Mouse (Mus musculus): ENCODE data around the gene Slc22a18. TPM values are rescaled to one million over a fixed set of nuclear protein-coding genes. Genes with fewer than 3 reads are reported as not detected.

The Slc22a18 gene
- polyA plus RNA-seq, 1 experiment: 0.65 TPM

DNA sequence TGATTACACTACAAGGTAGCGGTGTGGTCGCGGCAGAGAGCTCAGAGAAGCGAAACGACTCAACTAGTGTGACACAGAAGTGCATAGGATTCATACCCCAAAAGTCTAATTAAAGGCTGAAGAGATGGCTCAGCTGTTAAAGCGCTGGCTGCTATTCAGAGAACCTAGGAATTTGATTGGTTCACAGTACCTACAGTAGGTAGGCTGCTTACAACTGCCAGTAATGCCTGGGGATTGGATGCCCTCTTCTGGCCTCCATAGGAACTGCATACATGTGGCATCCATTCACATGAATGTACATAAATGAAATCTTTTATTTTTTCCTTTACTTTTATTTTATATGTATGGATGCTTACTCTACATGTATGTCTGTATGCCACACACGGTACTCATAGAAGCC is 33.1 kb downstream of the Slc22a18 start:
- no peak for TF ChIP-seq GATA1 (IDR thresholded peaks at IDR 0.05; ENCODE audit: low read length)

DNA sequence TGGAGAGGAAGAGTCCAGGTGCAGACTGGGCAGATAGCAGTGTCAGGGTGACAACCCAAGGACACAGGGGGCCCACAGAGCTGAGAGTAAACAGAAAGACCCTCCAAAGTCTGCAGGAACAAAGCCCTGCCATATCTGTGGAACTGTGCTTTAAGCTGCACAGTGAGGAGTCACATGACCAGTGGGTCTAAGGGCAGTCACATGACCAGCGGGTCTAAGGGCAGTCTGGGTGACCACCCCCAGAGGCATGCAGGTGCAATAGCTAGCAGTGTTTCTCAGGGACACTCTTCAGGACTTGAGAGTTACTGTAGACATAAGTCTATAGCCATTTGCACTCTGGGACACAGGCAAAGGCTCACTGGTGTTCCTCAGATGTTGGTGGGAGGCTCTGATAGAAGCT is 36.0 kb downstream of the Slc22a18 start:
- TF ChIP-seq GATA1 (IDR thresholded peaks at IDR 0.05; ENCODE audit: low read length): no peak

DNA sequence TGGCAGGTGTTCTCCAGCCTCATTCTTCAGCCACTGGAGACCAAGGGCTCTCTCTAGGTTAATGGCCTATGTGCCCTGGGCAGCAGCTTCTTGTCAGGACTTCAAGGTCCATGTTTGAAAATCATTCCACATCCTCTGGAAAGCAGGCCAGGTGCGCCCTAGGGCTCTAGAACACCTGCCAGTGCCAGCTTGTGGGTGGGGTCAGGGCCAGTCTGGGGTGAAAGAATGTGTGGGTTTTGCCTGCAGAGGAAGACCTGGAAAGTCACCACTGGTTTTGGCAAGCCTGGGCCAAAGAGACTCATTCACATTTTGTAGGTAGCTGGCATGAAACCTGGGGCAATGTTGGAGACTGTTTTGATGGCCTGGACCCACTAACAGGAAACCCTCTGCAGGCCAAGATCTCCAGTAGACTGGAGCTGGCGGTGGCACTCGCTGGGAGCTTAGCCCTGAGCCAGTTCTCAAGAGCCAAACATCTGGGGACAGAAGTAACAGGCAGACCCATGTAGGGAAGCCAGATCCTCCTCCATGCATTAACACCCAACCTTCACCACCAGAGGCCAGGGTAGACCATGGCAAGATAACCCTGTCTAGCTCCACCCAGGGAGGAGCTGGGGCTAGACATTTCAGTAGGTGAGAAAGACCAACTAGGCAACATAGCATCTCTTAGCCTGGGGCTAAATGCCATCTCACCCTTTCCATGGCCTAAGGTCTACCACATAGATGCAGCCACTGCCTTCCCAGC is 37.2 kb downstream of the Slc22a18 start:
- no peak for TF ChIP-seq GATA1 (IDR thresholded peaks at IDR 0.05; ENCODE audit: low read length)

DNA sequence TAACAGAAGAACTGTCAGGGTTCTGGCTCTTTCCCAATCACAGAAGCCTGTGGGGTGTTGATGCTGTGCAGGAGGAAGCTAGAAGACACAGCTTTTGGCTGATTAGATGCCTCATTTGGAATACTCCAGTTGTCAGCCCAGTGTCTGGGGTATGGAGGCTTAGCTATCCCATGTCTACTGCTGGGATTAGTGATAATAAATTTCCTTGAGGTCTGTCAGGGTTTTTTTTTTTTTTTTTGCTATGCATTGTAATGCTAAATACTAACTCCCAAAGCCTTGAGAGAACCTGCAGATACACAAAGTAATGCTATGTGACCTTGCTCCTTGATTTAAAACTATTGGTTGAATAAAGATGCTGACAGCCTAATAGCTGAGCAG is 37.8 kb downstream of the Slc22a18 start:
- TF ChIP-seq GATA1 (IDR thresholded peaks at IDR 0.05; ENCODE audit: low read length): no peak

DNA sequence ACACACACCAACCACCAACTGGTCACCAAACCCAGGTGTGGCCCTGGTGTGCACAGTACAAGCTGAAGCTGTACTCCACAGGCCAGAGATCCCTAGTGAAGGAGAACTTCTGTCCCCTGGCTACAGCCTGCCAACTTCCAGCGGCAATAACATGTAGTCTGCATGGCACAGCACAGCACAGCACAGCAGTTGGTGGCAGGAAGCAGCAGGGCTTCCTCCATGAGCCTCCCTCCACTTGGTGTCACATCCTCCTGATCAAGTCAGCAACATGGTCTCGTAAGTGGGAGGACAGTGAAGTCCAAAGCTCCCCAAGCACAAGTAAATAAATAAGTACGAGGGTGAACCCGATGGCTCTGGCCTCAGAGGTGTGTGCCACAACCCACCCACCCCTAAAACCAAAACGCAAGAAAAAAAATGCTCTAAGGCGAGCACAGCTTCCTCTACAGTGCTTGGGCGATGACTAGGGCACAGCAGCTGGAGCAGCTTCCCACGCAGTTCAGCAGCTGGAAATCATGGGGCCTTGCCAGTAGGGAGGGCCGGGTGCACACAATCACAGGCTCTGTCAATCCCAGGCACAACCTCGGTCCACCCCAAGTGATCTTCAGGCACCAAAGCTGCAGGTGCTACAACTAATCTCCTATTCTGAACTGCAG is 40.4 kb downstream of the Slc22a18 start:
- no peak for TF ChIP-seq GATA1 (IDR thresholded peaks at IDR 0.05; ENCODE audit: low read length)

DNA sequence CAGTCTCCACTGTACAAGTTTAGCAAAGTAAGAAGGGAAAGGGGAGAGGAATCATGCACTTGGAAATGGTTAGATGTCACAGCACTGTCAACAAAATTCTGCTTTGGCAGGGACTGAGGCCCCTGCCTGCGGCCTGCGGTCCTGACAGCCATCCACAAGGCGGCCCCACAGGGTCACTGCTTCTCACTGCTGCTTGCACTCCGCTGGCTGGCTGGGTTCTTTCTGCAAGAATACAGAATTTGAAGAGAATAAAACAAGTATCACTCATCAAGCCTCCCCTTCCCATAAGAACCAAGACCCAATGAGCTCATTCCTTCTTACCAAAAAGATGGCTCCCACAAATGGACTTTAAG is 40.9 kb downstream of the Slc22a18 start:
- no peak for TF ChIP-seq GATA1 (IDR thresholded peaks at IDR 0.05; ENCODE audit: low read length)

DNA sequence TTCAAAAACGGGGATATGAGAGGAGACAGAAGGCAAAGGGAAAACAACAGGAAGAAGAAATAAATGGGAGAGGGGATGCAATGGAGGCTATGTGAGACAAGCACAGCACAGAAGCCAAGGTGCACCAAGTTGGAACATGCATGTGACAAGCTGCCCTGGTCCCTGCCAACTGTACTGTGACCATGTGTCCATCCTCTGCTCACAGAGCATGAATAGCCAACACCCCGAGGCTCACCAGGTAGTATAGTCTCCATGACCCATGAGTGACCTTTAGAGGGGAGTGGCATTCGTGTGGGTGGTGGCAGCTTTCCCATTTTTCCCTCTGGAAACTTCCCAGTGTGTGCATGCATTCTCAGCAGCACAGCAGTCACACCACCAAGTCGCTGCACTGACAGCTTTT is 45.8 kb downstream of the Slc22a18 start:
- no peak for TF ChIP-seq GATA1 (IDR thresholded peaks at IDR 0.05; ENCODE audit: low read length)

DNA sequence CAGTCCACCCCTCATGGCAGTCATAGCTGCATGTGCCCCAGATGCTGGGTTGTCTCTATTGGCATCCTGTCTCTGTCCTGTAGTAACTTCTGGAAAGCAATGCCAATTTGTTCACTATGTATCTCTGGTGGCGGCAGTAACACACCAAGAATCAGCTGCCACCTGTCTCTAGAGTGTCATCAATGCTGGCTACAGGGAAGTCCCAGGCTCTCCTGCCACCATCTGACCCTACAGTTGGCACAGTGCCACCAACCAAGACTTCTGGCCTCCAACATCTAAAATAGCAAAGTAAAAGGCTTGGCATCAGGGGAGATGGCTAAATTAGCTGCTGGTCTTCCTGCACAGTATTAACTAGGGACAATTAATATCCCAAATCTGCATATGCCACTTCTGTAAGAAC is 58.9 kb downstream of the Slc22a18 start:
- TF ChIP-seq GATA1 (IDR thresholded peaks at IDR 0.05; ENCODE audit: low read length): no peak

DNA sequence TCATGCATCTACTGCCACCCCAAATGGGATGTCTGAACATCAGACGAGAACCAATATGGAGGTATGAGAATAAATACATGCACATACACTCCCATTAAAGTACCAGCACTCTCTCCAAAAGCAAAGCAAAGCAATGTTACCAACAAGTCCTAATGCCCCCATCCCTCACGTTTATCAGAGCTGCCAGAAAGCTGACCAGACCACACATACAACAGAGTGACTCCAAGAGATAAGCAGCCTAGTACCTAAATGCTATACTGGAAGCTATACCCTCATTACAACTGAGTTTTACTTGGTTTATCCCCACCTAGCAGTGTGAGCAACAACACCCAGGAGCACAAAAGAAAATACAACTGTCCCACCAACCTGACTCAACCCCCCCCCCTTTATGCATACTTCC is 59.7 kb downstream of the Slc22a18 start:
- TF ChIP-seq GATA1 (IDR thresholded peaks at IDR 0.05; ENCODE audit: low read length): peak; percentile 51

DNA sequence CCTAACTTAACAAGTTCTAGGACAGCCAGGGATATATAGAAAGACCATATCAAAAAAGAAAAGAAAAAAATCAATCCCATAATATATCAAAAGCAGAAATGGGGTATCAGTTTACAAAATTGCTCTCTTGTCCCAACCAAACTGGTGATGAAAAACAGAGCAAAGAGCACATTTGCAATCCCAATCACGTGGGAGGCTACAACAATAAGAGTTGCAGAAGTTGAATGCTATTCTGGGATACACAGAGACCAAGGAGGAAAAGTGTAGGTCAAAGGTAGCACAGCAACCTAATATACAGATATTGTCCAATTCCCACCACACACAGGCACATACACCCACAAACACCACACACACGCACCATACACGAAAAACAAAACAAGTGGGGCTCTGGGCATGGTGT is 62.7 kb downstream of the Slc22a18 start:
- TF ChIP-seq GATA1 (IDR thresholded peaks at IDR 0.05; ENCODE audit: low read length): no peak

DNA sequence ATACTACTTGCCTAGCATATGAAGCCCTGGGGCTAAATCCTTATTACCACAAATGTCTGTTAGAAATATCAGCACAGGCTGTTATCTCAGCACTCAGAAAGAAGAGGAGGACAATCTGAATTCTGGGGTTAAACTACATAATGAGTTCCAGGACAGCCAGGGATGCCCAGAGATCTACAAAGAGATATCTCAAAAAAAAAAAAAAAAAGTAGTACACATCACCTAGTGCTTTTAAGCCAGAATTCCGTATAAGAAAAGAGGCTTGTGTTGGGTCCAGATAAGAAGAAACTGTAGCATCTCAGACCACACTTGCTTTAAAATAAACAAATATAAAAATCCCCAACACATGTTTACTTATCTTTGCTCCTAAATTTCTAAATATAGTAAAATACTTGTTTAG is 65.1 kb downstream of the Slc22a18 start:
- TF ChIP-seq GATA1 (IDR thresholded peaks at IDR 0.05; ENCODE audit: low read length): no peak

DNA sequence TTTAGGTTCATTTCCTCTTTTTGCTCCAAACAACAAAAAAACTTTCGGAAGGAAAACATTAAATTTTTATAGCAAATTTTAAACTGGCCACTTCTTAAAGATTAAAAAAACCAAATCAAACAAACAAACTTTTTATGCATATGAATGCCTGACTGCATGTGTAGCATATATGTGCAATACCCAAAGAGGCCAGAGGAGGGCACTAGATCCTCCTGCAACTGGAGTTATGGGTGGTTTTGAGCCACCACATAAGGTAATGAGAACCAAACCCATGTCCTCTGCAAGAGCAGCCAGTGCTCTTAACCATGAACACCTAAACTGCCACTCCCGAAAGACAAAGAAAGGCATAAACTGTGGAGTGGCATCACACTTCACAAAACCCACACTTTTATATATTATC is 70.8 kb downstream of the Slc22a18 start:
- no peak for TF ChIP-seq GATA1 (IDR thresholded peaks at IDR 0.05; ENCODE audit: low read length)

DNA sequence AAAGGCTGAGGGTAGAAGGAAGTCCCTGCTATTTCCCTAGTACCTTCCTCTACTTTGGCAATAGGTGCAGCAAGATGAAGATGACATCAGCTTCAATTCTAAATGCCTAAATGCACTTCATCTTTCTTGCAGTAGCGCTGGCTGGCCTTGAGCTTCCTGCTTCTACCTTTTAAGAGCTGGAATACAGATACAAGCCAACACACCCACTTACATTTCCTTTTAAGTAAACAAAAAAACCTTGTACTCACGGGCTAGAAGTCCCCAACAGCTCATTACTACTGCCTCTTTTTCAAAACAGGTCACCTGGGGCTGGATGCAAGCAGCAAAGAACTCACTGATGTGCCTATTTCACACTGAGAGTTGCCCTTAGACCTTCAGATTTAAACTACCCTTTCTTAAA is 73.0 kb downstream of the Slc22a18 start:
- TF ChIP-seq GATA1 (IDR thresholded peaks at IDR 0.05; ENCODE audit: low read length): no peak

DNA sequence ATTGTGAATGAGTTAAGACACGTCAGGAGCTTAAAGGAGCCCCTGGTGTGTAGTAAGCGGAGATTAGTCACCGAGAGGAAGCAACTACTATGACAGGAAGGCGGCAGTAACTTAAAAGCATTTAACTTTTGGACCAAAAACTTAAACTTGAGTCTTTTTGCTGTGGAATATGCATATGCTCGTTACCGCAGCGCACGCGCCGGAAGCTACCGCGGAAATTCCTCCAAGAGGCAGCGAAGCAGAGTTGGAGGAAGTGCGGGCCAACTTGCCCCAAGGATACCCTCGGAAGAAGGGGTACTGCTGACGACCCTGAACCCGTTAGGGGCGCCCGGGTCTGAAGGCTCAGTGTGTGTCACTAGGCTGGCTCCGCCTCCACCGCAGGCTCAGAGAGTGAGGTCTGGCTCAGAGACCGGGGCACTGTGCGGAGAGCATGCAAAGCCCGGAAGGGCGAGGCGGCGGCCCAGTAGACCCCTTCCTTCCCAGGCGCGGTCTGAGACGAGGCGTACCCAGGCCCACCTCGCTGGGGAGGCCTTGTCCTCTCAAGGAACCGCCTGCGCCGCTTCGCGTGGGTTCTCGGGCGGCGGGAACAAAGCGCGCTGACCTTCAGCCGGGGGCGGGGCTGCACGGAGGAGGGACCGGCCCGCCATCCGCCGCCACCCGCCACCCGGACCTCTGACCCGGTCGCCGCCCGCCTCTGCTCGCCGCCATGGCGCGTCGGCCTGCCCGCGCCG is 74.9 kb downstream of the Slc22a18 start:
- no peak for TF ChIP-seq GATA1 (IDR thresholded peaks at IDR 0.05; ENCODE audit: low read length)

Other genes with a start within 250 kb of the Slc22a18 start
- gene Cdkn1c, start 12.7 kb upstream of the Slc22a18 start, polyA plus RNA-seq (2012): not detected in 2 replicates
- gene Phlda2, start 29.4 kb downstream of the Slc22a18 start, polyA plus RNA-seq (2012): not detected in 2 replicates
- 66.4 and 82.6 TPM in 2 replicates for gene Nap1l4, start 75.4 kb downstream of the Slc22a18 start, polyA plus RNA-seq (2012)
- 52.3 and 53.8 TPM in 2 replicates for gene Cars, start 126.4 kb downstream of the Slc22a18 start, polyA plus RNA-seq (2012)
- gene Tnfrsf26, start 155.0 kb downstream of the Slc22a18 start, polyA plus RNA-seq (2012): not detected in 2 replicates
- gene Tnfrsf22, start 175.9 kb downstream of the Slc22a18 start, polyA plus RNA-seq (2012): not detected in 2 replicates
- gene Tnfrsf23, start 212.1 kb downstream of the Slc22a18 start, polyA plus RNA-seq (2012): not detected in 2 replicates